Mouse (Mus musculus): ENCODE data around the gene Foxj1. TPM values are rescaled to one million over a fixed set of nuclear protein-coding genes. Genes with fewer than 3 reads are reported as not detected.

Foxj1 gene
- total RNA-seq, 2 experiments from 2014 or later = not detected

- ATAC-seq (ENCODE audit: poor library complexity, severe bottlenecking) = peak; percentile 100
Measured at GRCm38 (mm10) chr11:116306126-116306982, 28.8 kb downstream of the Foxj1 start.

DNA sequence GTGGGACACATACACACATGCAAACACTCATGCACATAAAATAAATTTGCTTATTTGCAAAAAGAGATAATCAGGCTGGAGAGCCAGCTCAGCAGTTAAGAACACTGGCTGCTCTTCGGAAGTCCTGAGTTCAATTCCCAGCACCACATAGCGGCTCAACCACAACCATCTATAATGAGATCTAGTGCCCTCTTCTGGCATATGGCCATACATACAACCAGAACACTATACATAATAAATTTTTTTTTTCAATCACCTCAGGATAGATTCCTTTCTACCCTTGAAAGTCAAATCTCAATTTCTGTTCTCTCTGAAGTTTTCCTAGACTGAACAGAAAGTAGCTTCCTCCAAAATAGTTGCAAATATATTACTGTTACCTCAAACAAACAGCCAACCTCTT is 29.8 kb downstream of the Foxj1 start:
- no peak for ATAC-seq (ENCODE audit: poor library complexity, severe bottlenecking)

DNA sequence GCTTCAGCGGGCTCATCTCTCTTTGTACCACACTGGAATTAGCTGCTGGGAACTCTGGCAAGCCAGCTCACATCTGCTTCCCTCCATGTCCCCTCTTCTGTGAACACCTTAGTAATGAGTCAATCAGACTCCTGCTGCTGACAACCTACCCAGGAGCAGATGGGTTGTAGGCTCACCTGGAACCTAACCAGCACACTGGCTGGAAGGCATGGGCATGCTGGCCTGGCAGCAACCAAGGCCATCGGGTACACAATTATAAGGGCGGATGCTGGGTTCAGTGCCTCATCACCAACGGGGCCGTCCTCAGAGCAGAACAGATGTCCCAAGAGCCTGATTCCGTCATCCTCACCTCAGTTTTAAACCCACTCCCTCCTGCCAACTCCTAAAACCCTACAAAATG is 36.6 kb downstream of the Foxj1 start:
- no peak for ATAC-seq (ENCODE audit: poor library complexity, severe bottlenecking)

- no peak for ATAC-seq (ENCODE audit: poor library complexity, severe bottlenecking)
Measured at GRCm38 (mm10) chr11:116298221-116298620, 37.0 kb downstream of the Foxj1 start.

- ATAC-seq (ENCODE audit: poor library complexity, severe bottlenecking) = no peak
Measured at GRCm38 (mm10) chr11:116297017-116297416, 38.2 kb downstream of the Foxj1 start.

- ATAC-seq (ENCODE audit: poor library complexity, severe bottlenecking) = no peak
Measured at GRCm38 (mm10) chr11:116296191-116296734, 38.9 kb downstream of the Foxj1 start.

DNA sequence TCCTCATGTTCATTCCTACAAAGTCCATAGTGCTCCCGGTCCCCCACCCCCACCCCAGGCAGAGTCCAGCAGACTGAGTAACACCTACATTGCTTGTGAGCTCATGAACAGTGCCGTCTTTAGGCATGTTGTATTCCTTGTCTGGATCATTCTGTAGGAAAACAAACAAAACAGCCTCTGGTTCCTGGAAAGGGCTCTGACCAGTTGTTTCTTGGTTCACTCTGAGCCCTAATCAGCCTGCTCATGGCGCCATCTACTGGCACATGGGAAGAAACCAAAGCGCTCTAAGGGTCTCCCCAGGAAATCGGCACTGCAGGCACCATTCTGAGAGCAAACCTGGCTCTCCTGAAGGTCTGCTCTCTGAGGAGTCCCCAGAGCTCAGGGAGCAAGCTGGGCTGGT is 40.9 kb downstream of the Foxj1 start:
- ATAC-seq (ENCODE audit: poor library complexity, severe bottlenecking) = peak; percentile 54; the same call in 1 of the 2 replicates

DNA sequence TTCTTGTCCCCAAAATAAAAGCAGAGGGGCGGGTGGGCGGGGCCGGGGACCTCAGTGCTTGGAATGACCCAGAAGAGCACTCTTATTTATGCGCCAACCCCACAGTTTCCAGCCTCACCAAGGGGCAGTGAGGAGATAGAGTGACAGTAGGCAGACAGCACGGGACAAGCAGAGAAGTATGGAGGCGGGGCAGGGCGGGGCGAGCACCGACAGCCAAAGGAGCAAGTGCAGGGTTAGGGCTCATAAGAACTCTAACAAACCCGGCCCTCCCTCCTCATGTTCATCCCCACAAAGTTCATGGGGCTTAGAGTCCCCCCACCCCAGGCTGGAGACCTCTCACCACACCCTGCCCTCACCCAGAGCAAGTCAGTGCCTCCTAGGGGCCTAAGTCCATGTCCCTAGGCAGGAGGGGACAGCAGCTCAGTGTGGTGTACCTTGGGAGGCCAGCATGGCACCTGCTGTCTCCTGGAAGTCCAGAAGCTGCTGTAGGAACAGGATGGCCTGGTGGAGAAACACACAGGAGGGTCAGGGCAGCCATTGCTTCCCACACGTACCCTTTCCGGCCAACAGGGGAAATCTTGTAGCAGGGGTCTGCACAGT is 41.6 kb downstream of the Foxj1 start:
- no peak for ATAC-seq (ENCODE audit: poor library complexity, severe bottlenecking)

DNA sequence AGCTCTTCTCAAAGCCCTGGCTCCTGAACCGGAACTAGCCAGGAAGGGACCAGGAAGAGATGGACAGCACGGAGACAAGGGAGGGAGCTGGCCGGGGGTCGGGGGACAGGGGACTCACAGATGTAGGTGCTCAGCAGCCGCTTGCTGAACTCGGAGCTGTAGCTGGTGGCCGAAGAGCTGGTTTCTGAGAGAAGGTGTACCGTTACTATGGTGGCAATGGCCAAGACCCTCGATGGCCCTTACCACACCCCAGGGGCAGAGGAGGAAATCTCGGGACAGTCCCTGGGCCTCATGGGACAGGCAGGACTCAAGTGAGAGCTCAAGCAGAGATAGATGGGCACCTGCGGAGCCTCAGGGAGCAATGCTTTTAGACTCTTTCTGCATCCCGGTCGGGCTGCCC is 42.8 kb downstream of the Foxj1 start:
- no peak for ATAC-seq (ENCODE audit: poor library complexity, severe bottlenecking)

GRCm38 (mm10) chr11:116290556-116290955 is 44.6 kb downstream of the Foxj1 start:
- ATAC-seq (ENCODE audit: poor library complexity, severe bottlenecking) = no peak

DNA sequence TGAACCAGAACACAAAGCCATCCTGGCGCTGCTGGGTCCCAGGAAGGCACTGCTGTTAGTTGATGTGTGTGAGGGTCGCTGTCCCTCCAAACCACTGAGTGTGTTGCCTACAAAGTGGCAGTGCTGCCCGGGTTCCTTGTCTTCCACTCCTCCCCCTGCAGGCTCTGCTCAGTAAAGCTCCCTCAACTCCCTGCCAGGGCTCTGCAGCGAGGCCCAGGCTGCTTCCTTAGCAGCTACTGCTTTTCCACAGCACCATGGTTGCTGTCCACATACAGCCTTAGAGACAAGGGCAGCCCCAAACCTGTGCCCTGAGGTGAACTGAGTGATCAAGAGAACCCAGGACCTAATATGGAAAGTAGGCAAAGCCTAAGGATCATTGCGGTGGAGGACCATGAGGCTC is 47.8 kb downstream of the Foxj1 start:
- no peak for ATAC-seq (ENCODE audit: poor library complexity, severe bottlenecking)

GRCm38 (mm10) chr11:116285770-116286191 is 49.4 kb downstream of the Foxj1 start:
- ATAC-seq (ENCODE audit: poor library complexity, severe bottlenecking) = no peak

DNA sequence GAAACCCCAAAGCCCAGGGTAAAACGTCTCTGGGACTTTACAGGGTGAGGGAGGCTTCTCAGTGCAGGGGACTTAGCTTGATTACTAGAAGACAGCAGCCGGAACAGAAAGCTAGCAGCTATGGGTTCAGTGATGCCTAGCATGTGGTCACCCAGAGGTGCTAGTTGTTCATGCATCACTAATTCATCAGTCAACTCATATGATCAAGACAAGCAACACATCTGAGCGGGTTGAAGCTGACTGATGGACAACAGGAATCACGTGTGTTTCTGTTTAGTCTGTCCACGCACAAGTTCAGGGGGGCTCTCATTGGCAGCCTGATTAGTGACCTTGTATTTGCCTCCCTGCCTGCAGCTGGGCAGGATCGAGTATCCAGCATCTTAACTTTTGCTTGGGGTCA is 51.2 kb downstream of the Foxj1 start:
- no peak for ATAC-seq (ENCODE audit: poor library complexity, severe bottlenecking)

GRCm38 (mm10) chr11:116282912-116283521 is 52.2 kb downstream of the Foxj1 start:
- no peak for ATAC-seq (ENCODE audit: poor library complexity, severe bottlenecking)

- ATAC-seq (ENCODE audit: poor library complexity, severe bottlenecking) = 0 out of 2 replicates have a peak, but pooled peaks have one; percentile 27
Measured at GRCm38 (mm10) chr11:116282089-116282488, 53.1 kb downstream of the Foxj1 start.

DNA sequence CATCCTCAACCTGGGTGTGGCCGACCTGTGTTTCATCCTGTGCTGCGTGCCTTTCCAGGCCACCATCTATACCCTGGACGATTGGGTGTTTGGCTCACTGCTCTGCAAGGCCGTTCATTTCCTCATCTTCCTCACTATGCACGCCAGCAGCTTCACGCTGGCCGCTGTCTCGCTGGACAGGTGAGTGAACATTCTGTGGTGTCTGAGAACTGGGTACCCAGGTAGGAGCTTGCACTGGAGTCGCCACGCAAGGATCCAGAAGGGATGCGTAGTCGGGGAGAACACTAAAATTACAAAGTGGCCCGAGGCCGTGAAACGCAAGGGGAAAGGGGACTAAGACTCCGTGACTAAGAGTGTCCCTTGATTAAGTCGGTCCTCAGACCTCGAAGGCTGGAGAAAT is 53.5 kb downstream of the Foxj1 start:
- peak; percentile 24; the same call in 1 of the 2 replicates for ATAC-seq (ENCODE audit: poor library complexity, severe bottlenecking)

- ATAC-seq (ENCODE audit: poor library complexity, severe bottlenecking) = peak; percentile 21; the same call in 1 of the 2 replicates
Measured at GRCm38 (mm10) chr11:116280751-116281663, 54.2 kb downstream of the Foxj1 start, which contains the start of gene Galr2. Gene Galr2, plus strand, starts transcription at chr11:116280939.
